Mouse (Mus musculus): ENCODE data around the gene Ankar. TPM values are rescaled to one million over a fixed set of nuclear protein-coding genes. Genes with fewer than 3 reads are reported as not detected.

Gene Ankar
- total RNA-seq, 2 experiments from 2014 or later, result not detected

GRCm38 (mm10) chr1:72595686-72596085 is 104.7 kb downstream of the Ankar start:
- no peak for ATAC-seq (replicated peaks; ENCODE audit: poor library complexity, severe bottlenecking)

DNA sequence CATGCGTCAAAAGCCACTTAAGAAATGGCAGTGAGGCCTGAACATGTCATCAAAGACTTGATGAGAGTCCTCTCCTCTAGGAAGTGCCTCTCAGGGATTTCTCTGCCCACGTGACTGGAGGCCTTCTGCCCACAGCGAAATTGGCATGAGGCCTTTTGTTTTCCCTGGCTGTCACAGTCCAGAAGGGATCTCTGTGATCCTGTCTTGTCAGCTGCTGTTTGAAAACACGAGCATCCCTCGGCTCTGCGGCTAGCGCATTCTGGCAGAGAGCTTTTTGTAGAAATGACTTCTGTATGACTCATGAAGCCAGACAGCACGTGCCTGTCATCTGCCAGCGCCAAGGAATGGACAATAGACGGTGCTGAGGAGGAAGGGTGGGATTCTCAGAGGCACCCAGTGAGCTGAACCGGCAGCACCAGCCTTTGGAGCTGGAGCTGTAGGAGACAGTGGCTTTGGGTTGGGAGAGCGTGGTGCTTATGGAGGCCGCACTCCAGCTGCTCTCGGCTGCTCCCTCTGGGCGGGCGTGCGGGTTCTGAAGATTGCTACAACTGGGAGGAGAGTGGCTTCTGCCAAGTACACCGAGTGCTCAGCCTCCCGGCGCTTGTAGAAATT is 106.9 kb downstream of the Ankar start:
- ATAC-seq (replicated peaks; ENCODE audit: poor library complexity, severe bottlenecking), result no peak

Other genes starting within 250 kb of the Ankar start
- not detected in 2 replicates for gene March4, start 163.6 kb downstream of the Ankar start, total RNA-seq (2014; fragmentation: Nextera tagmentation)
- not detected in 2 replicates for gene March4, start 163.6 kb downstream of the Ankar start, total RNA-seq (2017)
- gene Smarcal1, start 117.3 kb downstream of the Ankar start, total RNA-seq (2014; fragmentation: Nextera tagmentation), result 25.7 and 31.2 TPM in 2 replicates
- gene Smarcal1, start 117.3 kb downstream of the Ankar start, total RNA-seq (2017), result 26.3 and 30.3 TPM in 2 replicates
- 2,326 and 2,389 TPM in 2 replicates for gene Rpl37a, start 10.7 kb upstream of the Ankar start, total RNA-seq (2014; fragmentation: Nextera tagmentation)
- 479 and 580 TPM in 2 replicates for gene Rpl37a, start 10.7 kb upstream of the Ankar start, total RNA-seq (2017)
- gene Igfbp2, start 123.9 kb upstream of the Ankar start, total RNA-seq (2014; fragmentation: Nextera tagmentation), result not detected in 2 replicates
- gene Igfbp2, start 123.9 kb upstream of the Ankar start, total RNA-seq (2017), result not detected in 2 replicates
- not detected in 2 replicates for gene Igfbp5, start 174.3 kb upstream of the Ankar start, total RNA-seq (2014; fragmentation: Nextera tagmentation)
- gene Igfbp5, start 174.3 kb upstream of the Ankar start, total RNA-seq (2017), result 0.09 TPM in 1 of 2 replicates, not detected in the other

Data from granulocyte monocyte progenitor cell, adult 5-6 weeks (primary cell).